Mouse (Mus musculus): ENCODE measurements around the gene Spock1. TPM values are rescaled to one million over a fixed set of nuclear protein-coding genes. Genes with fewer than 3 reads are reported as not detected.

Spock1 gene
- total RNA-seq, 2 experiments from 2014 or later: 0.47 to 0.52 TPM

GRCm38 (mm10) chr13:57734549-57734948 is 173.6 kb downstream of the Spock1 start:
- DNase-seq (ENCODE audit: low spot score in 2 of 2): no peak

- DNase-seq (ENCODE audit: low spot score in 2 of 2): no peak
These were observed 174.6 kb downstream of the Spock1 start for GRCm38 (mm10) chr13:57733521-57733920.

GRCm38 (mm10) chr13:57732251-57732650 is 175.9 kb downstream of the Spock1 start:
- no peak for DNase-seq (ENCODE audit: low spot score in 2 of 2)

- no peak for DNase-seq (ENCODE audit: low spot score in 2 of 2)
These were observed 180.4 kb downstream of the Spock1 start for GRCm38 (mm10) chr13:57727716-57728115.

- DNase-seq (ENCODE audit: low spot score in 2 of 2): no peak
These were observed 181.5 kb downstream of the Spock1 start for GRCm38 (mm10) chr13:57726654-57727053.

GRCm38 (mm10) chr13:57722329-57722936 is 185.7 kb downstream of the Spock1 start:
- DNase-seq (ENCODE audit: low spot score in 2 of 2): no peak

GRCm38 (mm10) chr13:57721524-57722279 is 186.4 kb downstream of the Spock1 start:
- DNase-seq (ENCODE audit: low spot score in 2 of 2): no peak

GRCm38 (mm10) chr13:57718087-57718486 is 190.0 kb downstream of the Spock1 start:
- no peak for DNase-seq (ENCODE audit: low spot score in 2 of 2)

GRCm38 (mm10) chr13:57712910-57713309 is 195.2 kb downstream of the Spock1 start:
- no peak for DNase-seq (ENCODE audit: low spot score in 2 of 2)

- no peak for DNase-seq (ENCODE audit: low spot score in 2 of 2)
These were observed 199.7 kb downstream of the Spock1 start for GRCm38 (mm10) chr13:57708425-57708824.

- DNase-seq (ENCODE audit: low spot score in 2 of 2): no peak
These were observed 205.2 kb downstream of the Spock1 start for GRCm38 (mm10) chr13:57702966-57703365.

- no peak for DNase-seq (ENCODE audit: low spot score in 2 of 2)
These were observed 211.4 kb downstream of the Spock1 start for GRCm38 (mm10) chr13:57696685-57697084.

- no peak for DNase-seq (ENCODE audit: low spot score in 2 of 2)
These were observed 219.2 kb downstream of the Spock1 start for GRCm38 (mm10) chr13:57688926-57689325.

GRCm38 (mm10) chr13:57686437-57686836 is 221.7 kb downstream of the Spock1 start:
- DNase-seq (ENCODE audit: low spot score in 2 of 2): no peak

- DNase-seq (ENCODE audit: low spot score in 2 of 2): no peak
These were observed 222.9 kb downstream of the Spock1 start for GRCm38 (mm10) chr13:57685201-57685600.

GRCm38 (mm10) chr13:57679591-57679990 is 228.5 kb downstream of the Spock1 start:
- no peak for DNase-seq (ENCODE audit: low spot score in 2 of 2)

- DNase-seq (ENCODE audit: low spot score in 2 of 2): no peak
These were observed 231.3 kb downstream of the Spock1 start for GRCm38 (mm10) chr13:57676820-57677219.

- DNase-seq (ENCODE audit: low spot score in 2 of 2): no peak
These were observed 234.7 kb downstream of the Spock1 start for GRCm38 (mm10) chr13:57673399-57673798.

GRCm38 (mm10) chr13:57672762-57673161 is 235.4 kb downstream of the Spock1 start:
- no peak for DNase-seq (ENCODE audit: low spot score in 2 of 2)

GRCm38 (mm10) chr13:57671919-57672318 is 236.2 kb downstream of the Spock1 start:
- no peak for DNase-seq (ENCODE audit: low spot score in 2 of 2)

GRCm38 (mm10) chr13:57671322-57671721 is 236.8 kb downstream of the Spock1 start:
- no peak for DNase-seq (ENCODE audit: low spot score in 2 of 2)

GRCm38 (mm10) chr13:57667621-57668020 is 240.5 kb downstream of the Spock1 start:
- no peak for DNase-seq (ENCODE audit: low spot score in 2 of 2)

All from gastrocnemius, postnatal 4 days (tissue).